Mouse (Mus musculus) spleen, adult 2 months (tissue): ENCODE measurements around the gene 4930555G01Rik. TPM values are rescaled to one million over a fixed set of nuclear protein-coding genes. Genes with fewer than 3 reads are reported as not detected.
"Not testable (repeated sequence)": the region's sequence is repeated elsewhere in the genome, so short reads cannot be mapped to it uniquely, and the experiment has no call there.

ENCODE experiments used
- DNase-seq, 2 experiments: peaks; one replicate each; pipeline versions ENCODE4 v3.0.0 to v3.0.0-alpha.2; 2012 to 2021; ENCODE audit warnings: low spot score in 2 of 2, low read depth in 1 of 2
- H3K27ac ChIP-seq: fragments of 200-500 bp; 2 replicates; pipeline ENCODE4 v1.5.1; 2012; ENCODE audit warnings: low read length, inconsistent platforms; ENCODE audit not compliant: insufficient read depth
- H3K27me3 ChIP-seq: fragments of 200-500 bp; 2 replicates; pipeline ENCODE4 v1.6.1; 2012; ENCODE audit warnings: mild to moderate bottlenecking, moderate library complexity, low read length, inconsistent platforms; ENCODE audit not compliant: control insufficient read depth, insufficient read depth
- H3K36me3 ChIP-seq: fragments of 200-500 bp; 2 replicates; pipeline ENCODE4 v1.6.1; 2012; ENCODE audit warnings: mild to moderate bottlenecking, low read length, inconsistent platforms; ENCODE audit not compliant: control insufficient read depth, insufficient read depth
- H3K4me1 ChIP-seq: fragments of 200-500 bp; 2 replicates; pipeline ENCODE4 v1.6.1; 2011; ENCODE audit warnings: inconsistent platforms; ENCODE audit not compliant: control insufficient read depth, insufficient read depth, insufficient read length
- H3K4me3 ChIP-seq: fragments of 200-500 bp; 2 replicates; pipeline ENCODE4 v1.5.1; 2011; ENCODE audit warnings: mild to moderate bottlenecking, inconsistent platforms; ENCODE audit not compliant: insufficient read depth, insufficient read length; ENCODE audit errors: extremely low read depth
- WGBS: fragments of 180-500 bp; shearing (Covaris S2); methylation state at CpG from one replicate; pipeline ENCODE4 v1.1.7; 2018; 5-methylcytosine and 5-hydroxymethylcytosine counted together
- polyA plus RNA-seq: library from polyadenylated mRNA; depleted of rRNA; stranded (reverse); fragments of >200 nt; gene quantifications from 2 replicates; pipeline ENCODE4 v1.2.3, GENCODE M21; 2012; rRNA removed

Gene 4930555G01Rik
- not detected in 2 replicates for polyA plus RNA-seq

DNA sequence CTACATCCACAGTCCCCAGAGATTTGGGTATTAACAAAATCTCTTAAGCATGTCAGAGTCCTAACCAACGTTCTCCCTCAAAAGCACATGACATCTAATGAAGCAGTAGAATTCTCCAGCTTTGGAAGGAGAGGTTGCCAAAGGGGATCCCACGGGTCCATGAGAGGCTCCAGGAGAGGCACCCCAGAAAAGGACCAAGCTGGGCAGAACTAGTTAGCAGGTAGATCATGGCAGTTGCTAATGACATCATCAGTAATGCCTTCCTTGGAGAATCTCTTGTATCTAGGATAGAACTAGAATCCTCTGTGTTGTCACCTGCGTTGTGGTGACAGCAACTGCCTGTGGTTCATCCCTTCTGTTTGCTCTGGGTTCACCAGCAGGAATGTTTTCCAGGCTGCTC, at the start of gene 4930555G01Rik:
Gene 4930555G01Rik (plus strand): TSS at position 301 of the 400 bp plus-strand sequence.
- H3K27ac ChIP-seq, H3K27me3 ChIP-seq, DNase-seq, H3K36me3 ChIP-seq, H3K4me1 ChIP-seq, H3K4me3 ChIP-seq: not testable (repeated sequence)
- WGBS: no CpG with 5 or more reads among the region's 3 CpGs

DNA sequence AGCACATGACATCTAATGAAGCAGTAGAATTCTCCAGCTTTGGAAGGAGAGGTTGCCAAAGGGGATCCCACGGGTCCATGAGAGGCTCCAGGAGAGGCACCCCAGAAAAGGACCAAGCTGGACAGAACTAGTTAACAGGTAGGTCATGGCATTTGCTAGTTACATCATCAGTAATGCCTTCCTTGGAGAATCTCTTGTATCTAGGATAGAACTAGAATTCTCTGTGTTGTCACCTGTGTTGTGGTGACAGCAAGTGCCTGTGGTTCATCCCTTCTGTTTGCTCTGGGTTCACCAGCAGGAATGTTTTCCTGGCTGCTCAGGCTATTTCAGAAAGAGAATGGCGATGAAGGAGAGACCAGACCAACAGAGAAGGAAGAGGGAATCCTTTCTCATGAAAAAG, 34.8 kb upstream of the 4930555G01Rik start, which contains the start of gene Gm3298:
Gene Gm3298 (plus strand): TSS at position 301 of the 400 bp plus-strand sequence.
- not testable (repeated sequence) for H3K27ac ChIP-seq, H3K4me1 ChIP-seq, H3K27me3 ChIP-seq, DNase-seq, H3K4me3 ChIP-seq, H3K36me3 ChIP-seq
- 75% methylated on average over 1 of the region's 2 CpGs for WGBS

GRCm38 (mm10) chr14:5070611-5071490, 20.4 kb downstream of the 4930555G01Rik start, which contains the start of gene Gm8281:
Gm8281 (plus strand) TSS chr14:5071040.
- H3K4me1 ChIP-seq, DNase-seq, H3K27me3 ChIP-seq, H3K4me3 ChIP-seq, H3K36me3 ChIP-seq, H3K27ac ChIP-seq: not testable (repeated sequence)
- 9% methylated on average over 17 of the region's 63 CpGs for WGBS

Other genes with a start within 250 kb of the 4930555G01Rik start
- not detected in 2 replicates for gene Gm3269, start 212.5 kb upstream of the 4930555G01Rik start, polyA plus RNA-seq
- not detected in 2 replicates for gene Gm3264, start 195.1 kb upstream of the 4930555G01Rik start, polyA plus RNA-seq
- gene Gm3278, start 158.2 kb upstream of the 4930555G01Rik start, polyA plus RNA-seq: not detected in 2 replicates
- gene Gm8297, start 66.7 kb upstream of the 4930555G01Rik start, polyA plus RNA-seq: not detected in 2 replicates
- gene Gm3298, start 34.7 kb upstream of the 4930555G01Rik start, polyA plus RNA-seq: not detected in 2 replicates
- gene Gm8281, start 20.4 kb downstream of the 4930555G01Rik start, polyA plus RNA-seq: not detected in 2 replicates
- not detected in 2 replicates for gene Gm8279, start 80.9 kb downstream of the 4930555G01Rik start, polyA plus RNA-seq
- not detected in 2 replicates for gene Gm3317, start 113.9 kb downstream of the 4930555G01Rik start, polyA plus RNA-seq
- not detected in 2 replicates for gene Gm8271, start 135.2 kb downstream of the 4930555G01Rik start, polyA plus RNA-seq
- gene Gm3526, start 210.0 kb downstream of the 4930555G01Rik start, polyA plus RNA-seq: not detected in 2 replicates